Mouse (Mus musculus) erythroblast, embryonic 14.5 days (primary cell): ENCODE measurements around the gene Prox2. TPM values are rescaled to one million over a fixed set of nuclear protein-coding genes. Genes with fewer than 3 reads are reported as not detected.

Source experiments
- H3K27me3 ChIP-seq: 2 replicates; pipeline ENCODE4 v1.6.1; 2012; ENCODE audit warnings: inconsistent platforms; ENCODE audit not compliant: control insufficient read depth
- H3K36me3 ChIP-seq: 2 replicates; pipeline ENCODE4 v1.6.1; 2012; ENCODE audit warnings: mild to moderate bottlenecking, inconsistent platforms; ENCODE audit not compliant: control insufficient read depth
- H3K4me1 ChIP-seq: 2 replicates; pipeline ENCODE4 v1.6.1; 2012; ENCODE audit warnings: inconsistent platforms; ENCODE audit not compliant: control insufficient read depth
- H3K4me3 ChIP-seq: replicated peaks from 2 replicates; pipeline ENCODE3; 2012; ENCODE audit warnings: moderate library complexity, mild to moderate bottlenecking, inconsistent platforms
- H3K9me3 ChIP-seq: 2 replicates; pipeline ENCODE4 v1.6.1; 2012; ENCODE audit warnings: low read length, inconsistent platforms, mixed read lengths; ENCODE audit not compliant: control insufficient read depth
- GATA1 ChIP-seq: IDR thresholded peaks from 2 replicates; pipeline ENCODE4 v1.6.1; 2012; ENCODE audit warnings: low read length, inconsistent platforms, mixed read lengths
- TAL1 ChIP-seq: IDR thresholded peaks from 3 replicates; pipeline ENCODE4 v1.6.1; 2012; ENCODE audit warnings: low read length, inconsistent platforms, mixed read lengths
- polyA plus RNA-seq: library from polyadenylated mRNA; stranded (reverse); fragments of >175 nt; gene quantifications from 2 replicates; pipeline ENCODE4 v1.2.3, GENCODE M21; 2012

Prox2 gene
- polyA plus RNA-seq, 1 experiment, result 0.34 TPM

DNA sequence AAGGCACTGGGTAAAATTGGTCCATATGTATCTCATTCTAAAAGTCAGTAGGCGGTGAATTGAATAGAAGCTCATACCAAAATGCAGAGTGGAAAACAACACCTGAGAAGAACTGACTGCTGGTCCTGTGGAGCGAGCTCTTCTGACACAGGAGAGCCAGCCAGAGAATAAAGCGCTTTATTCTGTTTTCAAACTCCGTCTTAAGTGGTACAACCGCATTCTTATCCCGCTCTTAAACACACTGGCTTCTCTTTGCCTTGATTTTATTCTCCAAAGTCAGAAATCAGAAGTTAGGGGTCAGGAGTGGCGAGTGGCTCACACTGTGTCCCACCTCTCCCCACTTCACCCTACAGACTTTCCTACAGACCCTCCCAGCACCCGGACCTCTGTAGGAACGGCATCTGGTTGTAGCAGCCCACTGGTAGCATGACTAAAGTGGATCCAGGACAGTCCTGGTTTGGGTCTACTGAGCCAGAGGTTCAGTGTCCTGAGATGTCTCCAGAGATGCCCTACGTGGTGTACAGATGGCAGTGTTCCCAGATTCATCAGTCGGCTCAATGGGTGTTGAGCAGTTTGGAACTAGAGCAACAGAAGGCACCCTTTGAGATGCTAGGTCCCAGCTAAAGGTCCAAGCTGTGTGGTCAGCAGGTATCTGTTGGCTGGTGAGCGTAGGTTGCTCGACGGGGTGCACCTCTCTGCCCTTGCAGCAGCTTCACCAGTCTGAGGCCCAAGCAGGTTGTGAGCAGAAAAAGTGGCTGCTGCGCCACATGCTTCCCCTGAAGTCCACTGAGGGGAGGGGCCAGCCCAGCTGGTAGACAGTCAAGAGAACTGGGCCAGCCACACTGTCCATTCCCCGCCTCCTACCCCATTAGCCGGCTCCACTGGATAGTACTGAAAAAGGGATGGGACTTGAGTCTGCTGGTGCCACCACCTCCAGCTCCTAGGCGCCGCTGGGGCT lies 25.2 kb upstream of the Prox2 start:
- TF ChIP-seq TAL1, result no peak
- no peak for TF ChIP-seq GATA1
- H3K36me3 ChIP-seq, result peaks cover 53% of the 10 kb centered on the region
- H3K9me3 ChIP-seq, result no peaks in the 10 kb centered on the region
- peaks cover 3% of the 10 kb centered on the region; the same call in 1 of the 2 replicates for H3K27me3 ChIP-seq
- H3K4me3 ChIP-seq, result no peak overlapping the region
- peaks cover 18% of the 10 kb centered on the region for H3K4me1 ChIP-seq

DNA sequence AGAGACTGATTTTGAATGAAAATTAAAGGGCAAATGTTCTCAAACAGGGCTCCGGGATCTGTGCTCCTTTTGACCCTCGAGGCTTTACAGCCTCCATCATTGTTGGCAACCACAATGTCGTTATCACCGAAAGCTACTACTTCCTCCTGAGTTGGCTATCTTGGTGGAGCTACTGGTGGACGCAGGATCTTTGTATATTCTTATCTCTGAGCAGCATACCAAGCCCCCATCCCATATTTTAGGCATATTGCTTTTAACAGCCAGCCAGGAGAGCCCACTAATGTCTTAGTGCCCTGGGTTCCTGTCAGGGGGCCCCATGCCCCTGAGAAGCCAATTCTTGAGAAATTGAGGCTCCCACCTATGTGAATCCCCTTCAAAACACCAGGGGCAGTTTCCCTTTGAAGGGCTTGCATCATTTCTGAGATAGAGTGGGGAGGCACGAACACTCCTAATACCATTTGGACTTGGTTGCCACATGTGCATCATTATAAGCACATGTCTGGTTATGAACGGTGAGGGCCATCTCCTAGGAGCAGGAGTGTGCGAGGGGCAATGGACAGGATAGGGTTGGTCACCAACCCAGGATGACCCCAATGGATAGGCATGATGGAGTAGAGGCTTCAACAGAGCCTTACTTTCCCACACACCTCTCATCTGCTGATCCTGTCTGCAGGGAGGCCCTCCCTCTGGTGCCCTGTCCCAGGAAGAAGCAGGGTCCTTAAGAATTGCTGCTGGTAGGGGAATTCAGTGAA lies 23.7 kb upstream of the Prox2 start:
- H3K27me3 ChIP-seq, result no peaks in the 10 kb centered on the region
- TF ChIP-seq GATA1 (no peak), TAL1 (no peak)
- peaks cover 2% of the 10 kb centered on the region for H3K4me1 ChIP-seq
- no peaks in the 10 kb centered on the region for H3K9me3 ChIP-seq
- peaks cover 69% of the 10 kb centered on the region for H3K36me3 ChIP-seq
- H3K4me3 ChIP-seq, result no peak overlapping the region

DNA sequence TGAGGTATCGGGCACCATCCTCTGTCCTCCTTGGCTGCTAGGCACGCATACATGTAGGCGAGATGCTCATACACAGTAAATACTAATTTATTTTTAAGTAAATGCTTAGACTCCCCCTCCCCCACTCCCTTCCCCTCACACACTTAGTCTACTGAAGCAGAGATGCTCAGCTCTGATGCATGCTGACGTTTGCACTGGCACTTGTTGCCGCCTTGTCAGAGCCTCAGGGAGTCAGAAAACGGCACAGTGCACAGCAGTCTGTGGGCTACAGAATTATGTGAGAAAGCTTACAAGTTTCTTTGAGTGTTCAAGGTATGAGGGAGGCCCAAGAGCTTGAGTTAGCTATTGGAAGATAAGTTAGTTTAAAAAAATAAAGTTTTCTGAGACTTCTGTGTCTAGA lies 20.8 kb upstream of the Prox2 start:
- TF ChIP-seq GATA1, result no peak
- no peak for TF ChIP-seq TAL1
- Histone ChIP-seq H3K9me3 (no peaks in the 10 kb centered on the region), H3K4me3 (no peak overlapping the region), H3K4me1 (no peaks in the 10 kb centered on the region; the same call in 1 of the 2 replicates), H3K36me3 (peaks cover 96% of the 10 kb centered on the region), H3K27me3 (no peaks in the 10 kb centered on the region)

DNA sequence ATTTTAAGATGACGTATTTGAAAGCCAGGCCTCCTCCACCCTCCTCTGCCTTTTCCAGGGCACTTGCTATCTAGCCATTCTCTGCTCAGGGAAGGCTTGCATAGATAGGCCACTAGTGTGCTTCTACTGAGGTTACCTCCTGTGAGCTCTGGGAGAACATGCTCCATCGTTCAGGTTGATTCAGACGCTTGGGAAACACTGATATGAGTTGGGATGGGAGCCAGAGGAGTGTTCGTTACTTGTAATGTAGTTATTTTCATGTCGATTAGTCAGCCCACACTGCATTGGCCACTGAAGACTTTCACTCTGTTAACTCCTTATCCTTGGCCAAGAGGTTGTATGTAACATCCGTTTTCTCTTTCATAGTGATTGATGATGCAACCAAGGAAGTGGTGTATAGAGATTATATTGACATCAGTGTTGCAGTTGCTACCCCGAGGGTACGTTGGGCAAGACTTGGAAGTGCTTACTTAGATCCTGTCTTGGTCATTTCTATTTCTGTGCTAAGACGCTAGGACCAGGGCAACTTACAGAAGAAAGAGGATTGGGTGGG lies 18.9 kb upstream of the Prox2 start:
- no peak overlapping the region for H3K4me3 ChIP-seq
- TF ChIP-seq TAL1 (no peak), GATA1 (no peak)
- H3K27me3 ChIP-seq, result no peaks in the 10 kb centered on the region
- peaks cover 97% of the 10 kb centered on the region for H3K36me3 ChIP-seq
- H3K9me3 ChIP-seq, result no peaks in the 10 kb centered on the region
- no peaks in the 10 kb centered on the region for H3K4me1 ChIP-seq

DNA sequence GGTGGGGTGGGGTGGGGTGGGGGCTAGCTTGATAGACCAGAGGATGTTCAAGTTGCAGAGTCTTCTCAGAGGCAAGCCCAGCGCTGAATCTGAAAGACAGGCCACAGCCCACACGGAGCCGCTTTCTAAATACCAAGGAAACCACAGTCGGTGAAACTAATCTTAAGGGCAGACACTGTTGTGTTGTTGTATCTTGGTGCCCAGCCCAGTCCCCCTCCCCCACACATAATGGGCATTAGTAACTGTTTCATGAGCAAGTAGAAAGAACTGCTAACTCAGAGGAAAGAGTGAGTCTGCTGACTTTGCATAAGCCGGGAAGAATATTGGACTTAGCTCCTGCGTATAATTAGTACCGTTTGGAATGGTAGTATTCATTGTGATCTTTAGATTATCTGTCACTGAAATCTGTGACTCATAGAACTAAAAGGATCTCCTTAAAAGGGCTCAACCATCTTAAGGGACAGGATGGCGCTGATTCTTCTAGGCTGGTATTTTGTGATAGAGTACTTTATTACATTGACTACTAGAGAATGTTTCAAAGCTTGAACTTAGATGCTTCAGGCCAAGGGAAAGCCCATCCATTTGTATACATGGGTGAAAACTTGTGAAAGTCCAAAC lies 16.5 kb upstream of the Prox2 start:
- Histone ChIP-seq H3K4me1 (no peaks in the 10 kb centered on the region), H3K9me3 (no peaks in the 10 kb centered on the region), H3K36me3 (peaks cover 97% of the 10 kb centered on the region), H3K4me3 (no peak overlapping the region), H3K27me3 (no peaks in the 10 kb centered on the region)
- TF ChIP-seq TAL1, result no peak
- TF ChIP-seq GATA1, result no peak

DNA sequence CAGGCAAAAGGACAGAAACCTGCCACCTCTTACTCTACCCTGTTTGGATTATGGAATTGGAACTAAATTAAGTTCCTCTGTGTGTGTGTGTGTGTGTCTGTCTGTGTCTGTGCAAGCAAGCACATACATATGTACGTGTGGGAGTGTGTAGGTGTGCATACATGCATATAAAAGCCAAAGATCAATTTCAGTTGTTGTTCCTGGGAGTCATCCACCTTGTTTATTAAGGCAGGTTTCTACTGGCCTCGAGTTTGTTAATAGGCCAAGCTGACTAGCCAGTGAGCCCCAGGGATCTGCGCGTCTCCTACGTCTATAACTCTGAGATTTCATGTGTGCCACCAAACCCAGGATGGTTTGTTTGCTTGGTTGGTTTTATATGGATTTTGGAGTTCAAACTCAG lies 14.2 kb upstream of the Prox2 start:
- no peak for TF ChIP-seq GATA1
- no peak for TF ChIP-seq TAL1
- no peaks in the 10 kb centered on the region for H3K4me1 ChIP-seq
- H3K36me3 ChIP-seq, result peaks cover 99% of the 10 kb centered on the region
- no peaks in the 10 kb centered on the region for H3K27me3 ChIP-seq
- no peaks in the 10 kb centered on the region for H3K9me3 ChIP-seq
- H3K4me3 ChIP-seq, result no peak overlapping the region

DNA sequence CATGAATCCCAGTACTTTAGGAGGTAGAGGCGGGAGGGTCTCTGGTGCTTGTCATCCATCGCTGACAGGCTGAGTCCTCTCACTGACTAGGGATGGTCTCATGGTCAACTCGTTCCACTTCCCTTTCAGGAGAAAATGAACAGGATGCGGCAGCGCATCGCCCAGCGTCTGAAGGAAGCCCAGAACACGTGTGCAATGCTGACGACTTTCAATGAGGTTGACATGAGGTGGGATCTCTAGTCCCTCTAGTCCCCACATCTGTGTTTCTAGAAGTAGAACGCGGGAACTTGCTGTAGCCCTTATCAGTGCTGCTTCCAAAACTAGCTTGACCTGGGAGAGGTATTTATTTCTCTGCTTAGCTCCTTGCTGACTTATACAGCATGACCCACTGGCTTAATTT lies 13.1 kb upstream of the Prox2 start:
- H3K27me3 ChIP-seq, result no peaks in the 10 kb centered on the region
- peaks cover 100% of the 10 kb centered on the region for H3K36me3 ChIP-seq
- H3K9me3 ChIP-seq, result no peaks in the 10 kb centered on the region
- no peaks in the 10 kb centered on the region for H3K4me1 ChIP-seq
- no peak for TF ChIP-seq TAL1
- no peak for TF ChIP-seq GATA1
- H3K4me3 ChIP-seq, result no peak overlapping the region

DNA sequence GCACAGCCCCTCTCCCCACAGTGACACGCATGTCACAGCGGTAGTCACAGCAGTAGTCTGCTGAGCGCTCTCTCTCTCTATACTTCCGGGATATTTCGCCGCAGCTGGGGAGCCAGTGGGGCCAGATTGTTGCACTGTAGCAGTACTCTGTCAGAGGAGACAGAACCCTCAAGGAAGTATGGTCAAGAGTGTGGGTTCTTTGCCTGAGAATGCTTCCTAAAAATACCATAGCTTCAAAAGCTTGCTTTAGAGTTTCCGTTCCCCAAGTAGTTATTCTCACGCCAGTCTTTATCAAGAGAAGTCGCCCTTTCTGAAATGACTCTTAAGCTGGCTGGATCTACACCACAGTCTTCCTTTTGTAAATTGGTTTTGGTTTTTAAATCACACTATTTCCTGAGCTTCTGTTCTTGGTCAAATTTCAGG lies 12.6 kb upstream of the Prox2 start:
- Histone ChIP-seq H3K36me3 (peaks cover 100% of the 10 kb centered on the region), H3K4me3 (no peak overlapping the region), H3K9me3 (no peaks in the 10 kb centered on the region), H3K27me3 (no peaks in the 10 kb centered on the region), H3K4me1 (no peaks in the 10 kb centered on the region)
- TF ChIP-seq TAL1 (no peak), GATA1 (no peak)
